Mouse (Mus musculus) myocyte (in vitro differentiated cells): ENCODE measurements around the gene Ranbp1. TPM values are rescaled to one million over a fixed set of nuclear protein-coding genes. Genes with fewer than 3 reads are reported as not detected.
"Not testable (repeated sequence)": the region's sequence is repeated elsewhere in the genome, so short reads cannot be mapped to it uniquely, and the experiment has no call there.

Source experiments
- H3K27me3 ChIP-seq: one replicate; pipeline ENCODE4 v1.6.1; 2011; ENCODE audit not compliant: control insufficient read depth, insufficient read depth, insufficient read length
- H3K36me3 ChIP-seq: one replicate; pipeline ENCODE4 v1.6.1; 2011; ENCODE audit not compliant: control insufficient read depth, insufficient read depth
- H3K4me2 ChIP-seq: one replicate; pipeline ENCODE4 v1.6.1; 2011; ENCODE audit warnings: low read depth, control low read depth
- H3K4me3 ChIP-seq: one replicate; pipeline ENCODE4 v1.5.1; 2011; ENCODE audit warnings: mild to moderate bottlenecking, control low read depth, moderate library complexity
- H3K79me2 ChIP-seq: one replicate; pipeline ENCODE4 v1.6.1; 2011; ENCODE audit not compliant: control insufficient read depth, insufficient read depth
- H3ac ChIP-seq: one replicate; pipeline ENCODE4 v1.6.1; 2011; ENCODE audit not compliant: control insufficient read depth, insufficient read length
- CEBPB ChIP-seq: IDR thresholded peaks from 2 replicates; pipeline ENCODE4 v1.6.1; 2011; ENCODE audit warnings: mild to moderate bottlenecking, moderate library complexity; ENCODE audit not compliant: poor library complexity, insufficient read depth, severe bottlenecking
- E2F4 ChIP-seq: IDR thresholded peaks from one replicate; pipeline ENCODE4 v1.6.1; 2011; ENCODE audit warnings: mild to moderate bottlenecking, control low read depth, moderate library complexity; ENCODE audit not compliant: insufficient read depth
- MAX ChIP-seq: IDR thresholded peaks from one replicate; pipeline ENCODE4 v1.6.1; 2011; ENCODE audit warnings: low read depth, mild to moderate bottlenecking, control low read depth
- MYOD1 ChIP-seq, 3 experiments: IDR thresholded peaks; one replicate each; pipeline ENCODE4 v1.6.1; 2011; ENCODE audit warnings: control low read depth in 2 of 3, low read depth in 2 of 3, mild to moderate bottlenecking in 2 of 3, moderate library complexity in 1 of 3; ENCODE audit not compliant: insufficient read length in 2 of 3, control insufficient read depth in 1 of 3
- MYOG ChIP-seq, 3 experiments: IDR thresholded peaks; one replicate each; pipeline ENCODE4 v1.6.1; 2011; ENCODE audit warnings: control low read depth in 2 of 3, low read depth in 2 of 3, mild to moderate bottlenecking in 2 of 3; ENCODE audit not compliant: insufficient read length in 2 of 3, control insufficient read depth in 1 of 3, insufficient read depth in 1 of 3
- POLR2A ChIP-seq: IDR thresholded peaks from one replicate; pipeline ENCODE4 v1.6.1; 2011; ENCODE audit warnings: low read depth, mild to moderate bottlenecking, control low read depth, moderate library complexity; ENCODE audit not compliant: insufficient read length
- POLR2AphosphoS2 ChIP-seq: IDR thresholded peaks from one replicate; pipeline ENCODE4 v1.6.1; 2011; ENCODE audit warnings: low read depth, control low read depth; ENCODE audit not compliant: insufficient read length
- REST ChIP-seq: IDR thresholded peaks from one replicate; pipeline ENCODE4 v1.6.1; 2011; ENCODE audit warnings: mild to moderate bottlenecking, control low read depth, moderate library complexity; ENCODE audit not compliant: insufficient read depth, insufficient read length
- SRF ChIP-seq: IDR thresholded peaks from one replicate; pipeline ENCODE4 v1.6.1; 2011; ENCODE audit warnings: low read depth; ENCODE audit not compliant: control insufficient read depth, insufficient read length
- TCF12 ChIP-seq: IDR thresholded peaks from one replicate; pipeline ENCODE4 v1.6.1; 2011; ENCODE audit warnings: mild to moderate bottlenecking, control low read depth; ENCODE audit not compliant: poor library complexity, insufficient read depth, severe bottlenecking
- TCF3 ChIP-seq: IDR thresholded peaks from one replicate; pipeline ENCODE4 v1.6.1; 2011; ENCODE audit warnings: low read depth, control low read depth; ENCODE audit not compliant: insufficient read length
- USF1 ChIP-seq: IDR thresholded peaks from one replicate; pipeline ENCODE4 v1.6.1; 2011; ENCODE audit warnings: low read depth, mild to moderate bottlenecking, control low read depth, moderate library complexity
- polyA plus RNA-seq: library from polyadenylated mRNA; unstranded; fragments of >200 nt; fragmentation: generic; extraction: Trizol; gene quantifications from one replicate; pipeline ENCODE4 v1.2.1, GENCODE M21; 2012; ENCODE audit warnings: missing spikeins

Ranbp1 gene
- polyA plus RNA-seq, 1 experiment, result 150 TPM

GRCm38 (mm10) chr16:18195561-18195960 lies 53.0 kb downstream of the Ranbp1 start:
- not testable (repeated sequence) for H3K79me2 ChIP-seq, H3K4me3 ChIP-seq, H3K27me3 ChIP-seq, H3K36me3 ChIP-seq, H3ac ChIP-seq
- H3K4me2 ChIP-seq, result peak overlapping the region; percentile 65
- TF ChIP-seq MYOG (IDR thresholded peaks at IDR 0.05; ENCODE audit: control insufficient read depth in 1 of 3, insufficient read depth in 1 of 3, insufficient read length in 2 of 3, low read depth in 2 of 3) (peak in 2 of 3 experiments; percentile 78 to 86), MYOD1 (IDR thresholded peaks at IDR 0.05; ENCODE audit: control insufficient read depth in 1 of 3, insufficient read length in 2 of 3, low read depth in 2 of 3) (peak in 2 of 3 experiments; percentile 90 to 99), TCF12 (peak; percentile 64), TCF3 (peak; percentile 93)

GRCm38 (mm10) chr16:18195068-18195467 lies 53.5 kb downstream of the Ranbp1 start:
- Histone ChIP-seq H3K36me3 (no peaks in the 10 kb centered on the region), H3K4me3 (no peak overlapping the region), H3K4me2 (peak overlapping the region; percentile 65), H3K79me2 (no peaks in the 10 kb centered on the region), H3ac (no peak overlapping the region), H3K27me3 (no peaks in the 10 kb centered on the region)
- TF ChIP-seq MAX (no peak), MYOG (IDR thresholded peaks at IDR 0.05; ENCODE audit: control insufficient read depth in 1 of 3, insufficient read depth in 1 of 3, insufficient read length in 2 of 3, low read depth in 2 of 3) (peak in 1 of 3 experiments; percentile 51), REST (no peak), MYOD1 (IDR thresholded peaks at IDR 0.05; ENCODE audit: control insufficient read depth in 1 of 3, insufficient read length in 2 of 3, low read depth in 2 of 3) (peak in 1 of 3 experiments; percentile 31), POLR2A (peak; percentile 5), USF1 (no peak), E2F4 (no peak), TCF3 (no peak), POLR2AphosphoS2 (no peak), TCF12 (no peak), SRF (no peak)

GRCm38 (mm10) chr16:18194208-18194985 lies 54.1 kb downstream of the Ranbp1 start:
- Histone ChIP-seq H3K36me3 (no peaks in the 10 kb centered on the region), H3K4me3 (no peak overlapping the region), H3K79me2 (no peaks in the 10 kb centered on the region), H3K4me2 (peak overlapping the region; percentile 65), H3K27me3 (no peaks in the 10 kb centered on the region), H3ac (no peak overlapping the region)
- TF ChIP-seq MYOG (IDR thresholded peaks at IDR 0.05; ENCODE audit: control insufficient read depth in 1 of 3, insufficient read depth in 1 of 3, insufficient read length in 2 of 3, low read depth in 2 of 3) (peak in 2 of 3 experiments; percentile 13 to 62), MYOD1 (IDR thresholded peaks at IDR 0.05; ENCODE audit: control insufficient read depth in 1 of 3, insufficient read length in 2 of 3, low read depth in 2 of 3) (peak in 1 of 3 experiments; percentile 50), POLR2A (no peak)

GRCm38 (mm10) chr16:18191006-18191405 lies 57.5 kb downstream of the Ranbp1 start:
- H3ac ChIP-seq, result no peak overlapping the region
- no peaks in the 10 kb centered on the region for H3K79me2 ChIP-seq
- no peak overlapping the region for H3K4me2 ChIP-seq
- H3K4me3 ChIP-seq, result no peak overlapping the region
- TF ChIP-seq E2F4 (no peak), MYOG (IDR thresholded peaks at IDR 0.05; ENCODE audit: control insufficient read depth in 1 of 3, insufficient read depth in 1 of 3, insufficient read length in 2 of 3, low read depth in 2 of 3) (no peak), MYOD1 (IDR thresholded peaks at IDR 0.05; ENCODE audit: control insufficient read depth in 1 of 3, insufficient read length in 2 of 3, low read depth in 2 of 3) (no peak), MAX (no peak), REST (no peak), CEBPB (no peak), POLR2A (no peak), SRF (no peak), USF1 (no peak), TCF3 (no peak), POLR2AphosphoS2 (no peak), TCF12 (no peak)
- no peaks in the 10 kb centered on the region for H3K36me3 ChIP-seq
- H3K27me3 ChIP-seq, result no peaks in the 10 kb centered on the region

Other genes with a start within 250 kb of the Ranbp1 start
- 67.2 TPM for gene Dgcr6, start 195.9 kb downstream of the Ranbp1 start, polyA plus RNA-seq
- gene Prodh, start 158.5 kb downstream of the Ranbp1 start, polyA plus RNA-seq, result 3.0 TPM
- gene Rtn4r, start 121.1 kb downstream of the Ranbp1 start, polyA plus RNA-seq, result 0.26 TPM
- not detected for gene Ccdc188, start 30.9 kb downstream of the Ranbp1 start, polyA plus RNA-seq
- gene Zdhhc8, start 13.6 kb downstream of the Ranbp1 start, polyA plus RNA-seq, result 26.1 TPM
- gene Trmt2a, start 53 bp downstream of the Ranbp1 start, polyA plus RNA-seq, result 47.8 TPM
- gene Gm49776, start 9.6 kb upstream of the Ranbp1 start, polyA plus RNA-seq, result 0.08 TPM
- 11.9 TPM for gene Dgcr8, start 40.5 kb upstream of the Ranbp1 start, polyA plus RNA-seq
- 22.2 TPM for gene Tango2, start 99.4 kb upstream of the Ranbp1 start, polyA plus RNA-seq
- gene Arvcf, start 99.5 kb upstream of the Ranbp1 start, polyA plus RNA-seq, result 7.6 TPM
- 21.3 TPM for gene Txnrd2, start 177.7 kb upstream of the Ranbp1 start, polyA plus RNA-seq
- gene Comt, start 178.1 kb upstream of the Ranbp1 start, polyA plus RNA-seq, result 93.6 TPM
- gene Gnb1l, start 250.0 kb upstream of the Ranbp1 start, polyA plus RNA-seq, result 6.6 TPM